Mouse (Mus musculus) left cerebral cortex, postnatal 25 days (tissue): ENCODE measurements around the gene Trip12. TPM values are rescaled to one million over a fixed set of nuclear protein-coding genes. Genes with fewer than 3 reads are reported as not detected.

Experiments
- DNase-seq, 2 experiments: peaks; one replicate each; pipeline ENCODE4 v3.0.0; 2022; ENCODE audit warnings: low spot score in 2 of 2, mixed read lengths in 1 of 2
- intact Hi-C: fragments of 180-260 bp; cut with DNase I; formaldehyde crosslinking; loops from one replicate; pipeline ENCODE4 v1.15.1; 2025
- total RNA-seq, 2 experiments: library from RNA; stranded (reverse); gene quantifications; 2 replicates each; pipeline ENCODE4 v1.2.3; 2021

Trip12 gene
- total RNA-seq, 2 experiments from 2014 or later = 194 to 196 TPM

GRCm38 (mm10) chr1:84861255-84861630 is 20.9 kb upstream of the Trip12 start:
- no peak for DNase-seq
- intact Hi-C loops = no loop called here

GRCm38 (mm10) chr1:84860360-84861254 is 20.3 kb upstream of the Trip12 start:
- intact Hi-C loops = no loop called here
- no peak for DNase-seq

- intact Hi-C loops = no loop called here
- no peak for DNase-seq
Measured at GRCm38 (mm10) chr1:84859597-84859996, 19.3 kb upstream of the Trip12 start.

GRCm38 (mm10) chr1:84855756-84856155 is 15.4 kb upstream of the Trip12 start:
- intact Hi-C loops = no loop called here
- no peak for DNase-seq

- intact Hi-C loops = no loop called here
- no peak for DNase-seq
Measured at GRCm38 (mm10) chr1:84854966-84855365, 14.7 kb upstream of the Trip12 start.

GRCm38 (mm10) chr1:84853721-84854120 is 13.4 kb upstream of the Trip12 start:
- intact Hi-C loops = no loop called here
- no peak for DNase-seq

GRCm38 (mm10) chr1:84851512-84852235 is 11.4 kb upstream of the Trip12 start:
- intact Hi-C loops = no loop called here
- DNase-seq = no peak

- no peak for DNase-seq
- intact Hi-C loops = no loop called here
Measured at GRCm38 (mm10) chr1:84850471-84850870, 10.2 kb upstream of the Trip12 start.

GRCm38 (mm10) chr1:84849804-84850203 is 9.5 kb upstream of the Trip12 start:
- DNase-seq = no peak
- intact Hi-C loops = no loop called here

- DNase-seq = no peak
- intact Hi-C loops = no loop called here
Measured at GRCm38 (mm10) chr1:84848801-84849455, 8.6 kb upstream of the Trip12 start.

GRCm38 (mm10) chr1:84848335-84848734 is 8.0 kb upstream of the Trip12 start:
- intact Hi-C loops = no loop called here
- no peak for DNase-seq

GRCm38 (mm10) chr1:84847698-84848097 is 7.4 kb upstream of the Trip12 start:
- intact Hi-C loops = no loop called here
- DNase-seq = no peak

- intact Hi-C loops = no loop called here
- no peak for DNase-seq
Measured at GRCm38 (mm10) chr1:84843366-84843765, 3.0 kb upstream of the Trip12 start.

- DNase-seq = no peak
- intact Hi-C loops = no loop called here
Measured at GRCm38 (mm10) chr1:84841061-84841460, 745 bp upstream of the Trip12 start.

GRCm38 (mm10) chr1:84839309-84840017 is 853 bp downstream of the Trip12 start, which contains the start of gene Fbxo36:
Gene Fbxo36, plus strand, starts transcription at chr1:84839841.
- DNase-seq = peak; percentile 91 to 93
- intact Hi-C loops = loop anchor here (1.0 to 5.0 kb wide), 2 partner anchors 96 to 107 kb away; partner anchors contain the start of gene Slc16a14

GRCm38 (mm10) chr1:84838621-84839151 is 1.6 kb downstream of the Trip12 start:
- intact Hi-C loops = loop anchor here (1.0 to 5.0 kb wide), 2 partner anchors 97 to 106 kb away; partner anchors contain the start of gene Slc16a14
- DNase-seq = peak; percentile 69 to 70

GRCm38 (mm10) chr1:84838156-84838555 is 2.2 kb downstream of the Trip12 start:
- DNase-seq = peak; percentile 12 to 14
- intact Hi-C loops = loop anchor here (5.0 kb wide), 1 partner anchor 106 kb away; no protein-coding TSS in a partner anchor

- intact Hi-C loops = loop anchor here (5.0 kb wide), 1 partner anchor 105 kb away; no protein-coding TSS in a partner anchor
- no peak for DNase-seq
Measured at GRCm38 (mm10) chr1:84837523-84838145, 2.7 kb downstream of the Trip12 start.

- intact Hi-C loops = no loop called here
- no peak for DNase-seq
Measured at GRCm38 (mm10) chr1:84825091-84825490, 15.2 kb downstream of the Trip12 start.
